Mouse (Mus musculus) MEL (cell line): Measurements from ENCODE around the gene Gid4.

Experiments
- CTCF ChIP-seq, 3 experiments: IDR thresholded peaks in 2 of 3; conservative IDR thresholded peaks in 1 of 3; 2 replicates each; pipeline ENCODE4 v1.5.1; 2011 to 2012; ENCODE audit warnings: low read length in 3 of 3, low read depth in 2 of 3, mild to moderate bottlenecking in 2 of 3, improper control_type of control experiment in 1 of 3, inconsistent platforms in 1 of 3, mixed read lengths in 1 of 3, moderate library complexity in 1 of 3; ENCODE audit not compliant: control insufficient read depth in 1 of 3, insufficient read depth in 1 of 3, poor library complexity in 1 of 3, severe bottlenecking in 1 of 3
- HCFC1 ChIP-seq: IDR thresholded peaks from 2 replicates; pipeline ENCODE4 v1.6.1; 2012; ENCODE audit warnings: low read depth, mild to moderate bottlenecking, inconsistent platforms, low read length, improper control_type of control experiment, moderate library complexity
- KAT2A ChIP-seq: conservative IDR thresholded peaks from 2 replicates; pipeline ENCODE4 v1.6.1; 2012; ENCODE audit warnings: low read depth, low read length, improper control_type of control experiment, inconsistent platforms

DNA sequence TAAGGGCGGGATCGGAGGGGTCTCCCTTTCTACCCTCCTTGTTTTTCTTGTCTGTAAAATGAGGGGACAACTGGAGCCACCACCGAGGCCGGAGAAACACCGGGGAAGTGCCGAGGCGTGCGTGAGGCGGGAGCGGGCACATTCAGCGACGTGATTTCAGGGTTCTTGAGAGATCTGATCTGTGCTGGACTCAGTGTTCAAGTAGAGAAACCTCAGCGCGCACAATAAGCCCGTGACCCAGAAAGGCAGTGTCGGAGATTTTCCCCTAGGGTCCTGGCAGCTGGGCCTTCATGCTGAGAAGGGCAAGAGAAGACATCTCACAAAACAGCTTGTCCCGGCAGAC, 37.8 kb downstream of the Gid4 start:
- TF ChIP-seq HCFC1 (no peak), CTCF (IDR thresholded peaks at IDR 0.05 in 2 of 3, conservative IDR thresholded peaks at IDR 0.05 in 1 of 3; ENCODE audit: control insufficient read depth in 1 of 3, insufficient read depth in 1 of 3, low read depth in 2 of 3, low read length in 3 of 3, poor library complexity in 1 of 3, severe bottlenecking in 1 of 3) (no peak), KAT2A (no peak)
